Mouse (Mus musculus) layer of hippocampus, postnatal 25 days (tissue): Measurements from ENCODE around the gene 2610028H24Rik. TPM values are rescaled to one million over a fixed set of nuclear protein-coding genes. Genes with fewer than 3 reads are reported as not detected.

Experiments
- DNase-seq, 2 experiments: peaks; one replicate each; pipeline ENCODE4 v3.0.0; 2022; ENCODE audit warnings: mixed read lengths in 2 of 2, low spot score in 1 of 2; ENCODE audit errors: extremely low spot score in 1 of 2
- total RNA-seq, 2 experiments: library from RNA; stranded (reverse); gene quantifications; 2 replicates each; pipeline ENCODE4 v1.2.3; 2021

2610028H24Rik gene
- total RNA-seq, 2 experiments from 2014 or later, result not detected

DNA sequence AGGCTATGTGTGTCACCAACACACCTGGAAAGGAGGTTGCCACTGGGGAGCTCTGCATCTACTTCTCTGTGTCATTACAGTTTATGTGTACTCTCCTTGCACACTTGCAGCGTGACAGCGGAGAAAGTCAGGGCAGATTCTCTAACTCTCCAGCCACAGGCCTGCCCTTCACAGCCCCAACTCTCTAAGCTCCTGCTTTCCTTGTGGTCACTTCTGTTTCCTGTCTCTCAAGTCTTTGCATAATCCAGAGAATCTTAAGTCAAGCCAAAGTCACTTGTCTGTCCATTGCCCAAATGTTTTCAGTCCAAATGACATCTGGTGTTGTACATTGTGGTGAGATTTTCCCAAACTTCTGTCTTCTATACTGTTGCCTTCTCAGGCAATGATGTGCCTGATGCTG is 37.4 kb downstream of the 2610028H24Rik start:
- no peak for DNase-seq

DNA sequence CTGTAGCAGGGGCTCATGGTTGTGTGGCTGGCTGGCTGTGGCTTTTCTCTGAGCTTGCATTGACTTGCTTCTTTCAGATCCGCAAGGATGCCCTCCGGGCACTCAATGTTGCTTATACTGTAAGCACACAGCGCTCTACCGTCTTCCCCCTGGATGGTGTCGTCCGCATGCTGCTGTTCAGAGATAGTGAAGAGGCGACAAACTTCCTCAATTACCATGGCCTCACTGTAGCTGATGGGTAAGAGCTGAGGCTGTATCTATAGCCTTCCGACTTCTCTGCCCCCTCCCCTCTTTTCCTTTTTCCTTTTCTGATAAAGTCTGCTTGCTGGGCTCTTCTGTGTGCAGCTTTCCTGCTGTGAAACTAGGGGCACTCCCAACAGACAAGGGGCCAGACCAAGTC is 39.4 kb downstream of the 2610028H24Rik start:
- no peak for DNase-seq

DNA sequence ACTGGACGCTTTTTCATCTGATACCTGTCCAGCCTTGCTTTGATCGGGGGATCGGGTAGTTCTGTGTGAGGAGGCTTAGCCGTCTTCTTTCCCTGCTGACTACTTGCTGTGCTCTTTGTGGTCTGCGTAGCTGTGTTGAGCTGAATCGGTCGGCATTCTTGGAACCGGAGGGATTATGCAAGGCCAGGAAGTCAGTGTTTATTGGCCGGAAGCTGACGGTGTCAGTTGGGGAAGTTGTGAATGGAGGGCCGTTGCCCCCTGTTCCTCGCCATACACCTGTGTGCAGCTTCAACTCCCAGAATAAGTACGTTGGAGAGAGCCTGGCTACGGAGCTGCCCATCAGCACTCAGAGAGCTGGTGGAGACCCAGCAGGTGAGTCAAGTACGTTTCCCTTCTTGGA is 40.3 kb downstream of the 2610028H24Rik start:
- no peak for DNase-seq

DNA sequence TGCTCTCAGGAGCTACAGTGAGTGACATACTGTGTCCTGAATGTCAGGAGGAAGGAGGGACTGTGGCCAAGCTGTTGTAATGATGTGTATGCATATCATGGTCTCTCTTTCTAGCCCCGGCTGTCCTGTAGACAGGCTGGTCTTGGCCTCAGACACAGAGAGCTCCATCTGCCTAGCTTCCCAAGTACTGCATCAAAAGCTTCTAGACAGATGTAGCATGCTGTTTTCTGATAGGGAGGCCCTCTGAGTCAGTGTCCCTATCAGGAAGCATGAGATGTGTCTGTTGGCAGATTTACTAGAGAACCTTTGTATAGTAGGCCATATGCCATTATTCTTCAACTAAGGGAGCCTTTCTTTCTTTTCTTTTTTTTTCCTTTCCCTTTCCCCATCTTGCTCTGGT is 44.6 kb downstream of the 2610028H24Rik start:
- no peak for DNase-seq

DNA sequence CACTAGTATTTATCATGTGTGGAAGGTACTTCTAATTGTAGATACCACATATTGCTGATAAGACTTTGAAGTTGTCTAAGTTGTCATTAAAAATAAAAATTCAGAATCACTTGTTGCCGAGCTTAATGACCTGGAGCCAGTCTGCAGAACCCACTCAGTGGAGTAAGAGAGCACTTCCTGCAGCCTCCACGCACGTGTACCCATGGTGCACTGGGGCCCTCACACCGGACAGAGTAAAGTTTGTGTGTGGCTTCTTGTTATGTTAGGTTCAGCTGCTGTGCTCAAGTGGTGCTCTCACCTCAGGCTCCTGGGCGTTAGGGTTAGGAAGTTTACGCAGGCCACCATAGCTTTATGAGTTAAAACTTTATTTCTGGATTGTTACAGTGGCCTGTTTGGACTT is 46.6 kb downstream of the 2610028H24Rik start:
- no peak for DNase-seq

- DNase-seq, result no peak
Measured at GRCm38 (mm10) chr10:76496366-76496765, 47.5 kb downstream of the 2610028H24Rik start.

GRCm38 (mm10) chr10:76497522-76497921 is 48.6 kb downstream of the 2610028H24Rik start:
- DNase-seq, result no peak

- no peak for DNase-seq
Measured at GRCm38 (mm10) chr10:76504271-76504943, 55.5 kb downstream of the 2610028H24Rik start.

- DNase-seq, result no peak
Measured at GRCm38 (mm10) chr10:76505865-76506264, 57.0 kb downstream of the 2610028H24Rik start.

Other genes starting within 250 kb of the 2610028H24Rik start
- 10 to 100 TPM; 72.9 to 77.5 TPM for gene Prmt2, start 211.2 kb upstream of the 2610028H24Rik start, total RNA-seq
- 100 to 1,000 TPM; 117 to 140 TPM for gene S100b, start 195.2 kb upstream of the 2610028H24Rik start, total RNA-seq
- gene Dip2a, start 103.8 kb upstream of the 2610028H24Rik start, total RNA-seq, result 10 to 100 TPM; 55.2 to 56.6 TPM
- gene AC141477.1, start 8.6 kb upstream of the 2610028H24Rik start, total RNA-seq, result not detected
- gene Pcnt, start 6.3 kb upstream of the 2610028H24Rik start, total RNA-seq, result 10 to 100 TPM; 17.1 to 20.8 TPM
- 10 to 100 TPM; 50.8 to 54.8 TPM for gene Mcm3ap, start 19.8 kb downstream of the 2610028H24Rik start, total RNA-seq
- 1 to 10 TPM; 4.3 TPM for gene Ybey, start 20.0 kb downstream of the 2610028H24Rik start, total RNA-seq
- 10 to 100 TPM; 48.1 to 48.7 TPM for gene Lss, start 82.5 kb downstream of the 2610028H24Rik start, total RNA-seq
- gene Spatc1l, start 113.2 kb downstream of the 2610028H24Rik start, total RNA-seq, result not detected
- gene Ftcd, start 126.6 kb downstream of the 2610028H24Rik start, total RNA-seq, result not detected
- 1 to 10 TPM; 5.0 to 6.1 TPM for gene Col6a2, start 174.5 kb downstream of the 2610028H24Rik start, total RNA-seq